Mouse (Mus musculus): ENCODE measurements around the gene Car4. TPM values are rescaled to one million over a fixed set of nuclear protein-coding genes. Genes with fewer than 3 reads are reported as not detected.

Gene Car4
- polyA plus RNA-seq, 1 experiment, result 2.4 TPM

DNA sequence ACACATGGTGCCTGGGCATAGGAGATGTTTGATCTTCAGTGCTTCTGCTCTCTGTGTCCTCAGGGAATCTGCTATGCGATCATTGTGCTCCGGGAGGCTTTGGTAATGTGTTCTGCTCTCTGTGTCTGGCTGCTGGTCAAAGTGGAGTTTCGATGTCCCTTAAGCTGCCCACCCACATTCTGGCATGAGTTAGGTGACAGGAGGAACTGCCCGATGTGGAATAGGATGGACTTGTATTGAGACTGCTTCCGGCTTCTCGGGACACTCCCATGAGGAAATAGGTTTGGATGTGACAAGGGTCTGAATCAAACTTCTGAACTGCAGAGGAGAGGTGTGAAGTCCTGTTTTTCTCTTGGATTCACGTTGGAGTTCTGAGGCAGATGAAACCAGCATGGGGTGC is 17.0 kb downstream of the Car4 start:
- TF ChIP-seq CTCF (IDR thresholded peaks at IDR 0.05; ENCODE audit: control insufficient read depth, insufficient read depth, insufficient replicate concordance, low read depth, low read length) (no peak), POLR2A (IDR thresholded peaks at IDR 0.05; ENCODE audit: control insufficient read depth, low read depth, low read length) (no peak)
- Histone ChIP-seq H3K27ac (ENCODE audit: control insufficient read depth, insufficient read depth, low read depth, low read length) (no peak overlapping the region), H3K36me3 (ENCODE audit: control insufficient read depth, insufficient read depth, low read length) (no peaks in the 10 kb centered on the region), H3K4me1 (ENCODE audit: control insufficient read depth, insufficient read depth, low read length) (peaks cover 2% of the 10 kb centered on the region; the same call in 1 of the 2 replicates), H3K4me3 (ENCODE audit: control insufficient read depth, low read depth, low read length) (no peak overlapping the region), H3K27me3 (ENCODE audit: control insufficient read depth, insufficient read depth, low read length) (no peaks in the 10 kb centered on the region)

DNA sequence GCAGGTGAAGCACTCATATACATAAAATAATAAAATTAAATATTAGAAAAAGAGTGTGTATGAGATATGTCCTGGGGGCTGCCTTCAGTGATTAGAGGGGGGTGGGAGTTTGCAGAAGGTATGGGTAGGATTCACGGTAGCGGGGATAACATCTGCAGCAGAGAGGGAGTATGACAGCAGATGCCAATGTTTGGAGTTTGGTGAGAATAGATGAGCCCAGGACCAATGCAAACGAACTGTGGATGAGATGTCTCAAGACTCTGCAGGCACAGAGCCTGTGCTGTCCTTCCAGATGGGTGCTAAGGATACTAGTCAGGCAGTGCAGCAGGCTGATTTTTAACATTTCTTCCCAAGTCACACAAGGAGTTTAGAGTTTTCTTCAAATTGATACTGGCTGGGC is 19.1 kb downstream of the Car4 start:
- Histone ChIP-seq H3K27me3 (ENCODE audit: control insufficient read depth, insufficient read depth, low read length) (no peaks in the 10 kb centered on the region), H3K27ac (ENCODE audit: control insufficient read depth, insufficient read depth, low read depth, low read length) (no peak overlapping the region), H3K4me3 (ENCODE audit: control insufficient read depth, low read depth, low read length) (no peak overlapping the region), H3K4me1 (ENCODE audit: control insufficient read depth, insufficient read depth, low read length) (peaks cover 2% of the 10 kb centered on the region; the same call in 1 of the 2 replicates), H3K36me3 (ENCODE audit: control insufficient read depth, insufficient read depth, low read length) (no peaks in the 10 kb centered on the region)
- no peak for TF ChIP-seq POLR2A (IDR thresholded peaks at IDR 0.05; ENCODE audit: control insufficient read depth, low read depth, low read length)
- TF ChIP-seq CTCF (IDR thresholded peaks at IDR 0.05; ENCODE audit: control insufficient read depth, insufficient read depth, insufficient replicate concordance, low read depth, low read length), result no peak

DNA sequence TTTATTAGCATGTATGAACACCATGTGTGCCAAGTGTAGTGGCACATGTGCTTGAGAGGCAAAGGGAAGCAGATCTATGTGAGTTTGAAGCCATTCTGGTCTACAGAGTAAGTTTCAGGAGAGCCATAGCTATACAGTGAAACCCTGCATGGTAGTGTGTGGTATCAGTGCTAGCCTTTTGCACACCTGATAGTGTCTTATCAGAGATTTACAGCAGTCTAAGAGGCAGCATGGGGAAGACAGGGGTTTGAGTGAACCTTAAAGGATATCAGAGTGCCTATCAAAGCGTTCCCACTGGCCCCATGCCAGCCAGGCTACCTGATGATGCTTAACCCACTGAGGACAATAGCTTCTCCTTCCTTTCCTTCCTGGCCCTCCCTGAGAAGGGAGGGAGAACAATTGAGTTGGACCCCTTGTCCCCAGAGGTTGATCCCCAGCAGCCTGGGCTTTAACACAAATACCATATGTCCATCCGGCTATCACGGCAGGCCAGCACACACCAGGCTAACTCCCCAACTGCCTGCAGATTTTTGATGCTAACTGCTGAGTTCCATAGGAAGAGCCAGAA is 19.9 kb downstream of the Car4 start:
- no peaks in the 10 kb centered on the region for H3K27me3 ChIP-seq (ENCODE audit: control insufficient read depth, insufficient read depth, low read length)
- no peak overlapping the region for H3K27ac ChIP-seq (ENCODE audit: control insufficient read depth, insufficient read depth, low read depth, low read length)
- H3K4me3 ChIP-seq (ENCODE audit: control insufficient read depth, low read depth, low read length), result no peak overlapping the region
- H3K36me3 ChIP-seq (ENCODE audit: control insufficient read depth, insufficient read depth, low read length), result no peaks in the 10 kb centered on the region
- no peak for TF ChIP-seq POLR2A (IDR thresholded peaks at IDR 0.05; ENCODE audit: control insufficient read depth, low read depth, low read length)
- TF ChIP-seq CTCF (IDR thresholded peaks at IDR 0.05; ENCODE audit: control insufficient read depth, insufficient read depth, insufficient replicate concordance, low read depth, low read length), result no peak
- no peaks in the 10 kb centered on the region for H3K4me1 ChIP-seq (ENCODE audit: control insufficient read depth, insufficient read depth, low read length)

DNA sequence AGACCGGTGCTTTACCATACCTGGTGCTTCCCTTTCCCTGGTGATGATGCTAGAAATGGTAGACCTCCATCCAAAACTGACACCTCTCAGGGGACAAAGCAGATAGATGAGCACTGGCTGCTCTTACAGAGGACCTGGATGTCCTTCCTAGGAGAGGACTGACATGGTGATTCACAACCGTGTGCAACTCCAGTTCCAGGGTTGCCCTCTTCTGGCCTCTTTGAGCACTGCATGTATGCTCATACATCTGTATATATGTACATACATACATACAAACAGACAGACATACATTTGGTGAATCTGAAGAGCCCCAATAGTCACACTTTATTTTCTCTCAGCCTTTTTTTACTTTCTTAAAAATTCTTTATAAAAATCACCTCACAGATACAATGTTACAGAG is 20.5 kb downstream of the Car4 start:
- no peaks in the 10 kb centered on the region for H3K27me3 ChIP-seq (ENCODE audit: control insufficient read depth, insufficient read depth, low read length)
- H3K4me1 ChIP-seq (ENCODE audit: control insufficient read depth, insufficient read depth, low read length), result no peaks in the 10 kb centered on the region
- no peak overlapping the region for H3K4me3 ChIP-seq (ENCODE audit: control insufficient read depth, low read depth, low read length)
- H3K36me3 ChIP-seq (ENCODE audit: control insufficient read depth, insufficient read depth, low read length), result no peaks in the 10 kb centered on the region
- H3K27ac ChIP-seq (ENCODE audit: control insufficient read depth, insufficient read depth, low read depth, low read length), result no peak overlapping the region
- TF ChIP-seq POLR2A (IDR thresholded peaks at IDR 0.05; ENCODE audit: control insufficient read depth, low read depth, low read length), result no peak
- TF ChIP-seq CTCF (IDR thresholded peaks at IDR 0.05; ENCODE audit: control insufficient read depth, insufficient read depth, insufficient replicate concordance, low read depth, low read length), result no peak

DNA sequence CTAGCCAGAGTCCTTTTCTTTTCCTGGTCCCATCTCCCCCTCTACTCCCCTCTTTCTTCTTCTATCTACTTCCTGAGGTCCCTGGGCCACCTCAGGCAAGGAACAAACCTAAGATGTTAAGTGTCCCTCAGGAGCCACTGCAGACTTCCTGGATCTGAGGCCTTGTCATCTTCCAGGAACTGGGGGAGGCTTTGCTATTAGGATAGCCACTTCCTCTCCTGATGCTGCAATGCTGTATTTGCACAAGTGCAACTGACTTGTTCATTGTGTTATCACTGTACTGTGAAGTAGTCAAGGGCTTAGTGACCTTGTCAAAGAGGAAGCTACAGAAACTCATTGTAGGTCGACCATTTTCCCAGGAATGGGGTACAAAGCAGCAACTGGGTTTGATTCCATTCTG is 21.8 kb downstream of the Car4 start:
- Histone ChIP-seq H3K4me3 (ENCODE audit: control insufficient read depth, low read depth, low read length) (no peak overlapping the region), H3K36me3 (ENCODE audit: control insufficient read depth, insufficient read depth, low read length) (no peaks in the 10 kb centered on the region), H3K27ac (ENCODE audit: control insufficient read depth, insufficient read depth, low read depth, low read length) (no peak overlapping the region), H3K27me3 (ENCODE audit: control insufficient read depth, insufficient read depth, low read length) (no peaks in the 10 kb centered on the region), H3K4me1 (ENCODE audit: control insufficient read depth, insufficient read depth, low read length) (no peaks in the 10 kb centered on the region)
- no peak for TF ChIP-seq CTCF (IDR thresholded peaks at IDR 0.05; ENCODE audit: control insufficient read depth, insufficient read depth, insufficient replicate concordance, low read depth, low read length)
- TF ChIP-seq POLR2A (IDR thresholded peaks at IDR 0.05; ENCODE audit: control insufficient read depth, low read depth, low read length), result no peak

DNA sequence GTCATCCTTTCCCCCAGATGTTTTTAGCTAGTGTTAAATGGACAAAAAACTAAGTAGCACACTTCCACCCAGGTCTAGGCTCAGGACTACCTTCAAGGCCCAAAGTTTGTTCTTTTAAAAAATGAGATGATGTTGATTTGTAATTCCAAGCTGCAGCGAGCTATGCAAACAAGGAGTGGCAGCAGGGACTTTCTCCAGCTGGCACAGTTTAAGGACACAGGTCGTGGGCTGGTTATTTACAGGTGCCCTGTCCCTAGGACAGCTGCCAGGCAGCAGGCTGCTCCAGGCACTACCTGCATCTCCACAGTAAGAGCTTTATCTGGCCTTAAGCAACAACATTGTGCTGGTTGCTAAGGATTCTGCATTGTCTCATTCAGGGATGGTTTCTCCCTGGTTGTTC is 23.1 kb downstream of the Car4 start:
- Histone ChIP-seq H3K27me3 (ENCODE audit: control insufficient read depth, insufficient read depth, low read length) (no peaks in the 10 kb centered on the region), H3K27ac (ENCODE audit: control insufficient read depth, insufficient read depth, low read depth, low read length) (no peak overlapping the region)
- no peak for TF ChIP-seq CTCF (IDR thresholded peaks at IDR 0.05; ENCODE audit: control insufficient read depth, insufficient read depth, insufficient replicate concordance, low read depth, low read length)
- no peak for TF ChIP-seq POLR2A (IDR thresholded peaks at IDR 0.05; ENCODE audit: control insufficient read depth, low read depth, low read length)

DNA sequence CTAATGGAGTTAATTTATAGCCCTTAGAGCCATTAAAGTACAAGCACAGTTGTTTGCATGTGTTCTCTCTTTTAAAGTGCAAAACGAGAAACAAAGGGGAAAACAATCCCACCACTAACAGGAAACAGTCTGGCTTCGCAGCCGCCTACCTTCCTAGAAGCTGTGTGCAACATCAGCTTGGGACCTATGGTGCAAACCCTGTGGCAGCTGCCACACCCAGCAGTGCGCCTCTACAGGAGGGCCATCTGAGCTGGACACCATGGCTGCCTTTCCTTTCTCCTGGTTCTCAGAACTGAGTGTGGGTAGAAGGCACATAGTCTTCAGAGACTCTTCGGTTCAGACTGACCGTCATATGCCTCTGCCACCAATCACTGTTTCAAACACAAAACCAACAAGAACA is 27.8 kb downstream of the Car4 start:
- Histone ChIP-seq H3K4me1 (ENCODE audit: control insufficient read depth, insufficient read depth, low read length) (no peaks in the 10 kb centered on the region), H3K36me3 (ENCODE audit: control insufficient read depth, insufficient read depth, low read length) (peaks cover 2% of the 10 kb centered on the region; the same call in 1 of the 2 replicates), H3K4me3 (ENCODE audit: control insufficient read depth, low read depth, low read length) (no peak overlapping the region), H3K27ac (ENCODE audit: control insufficient read depth, insufficient read depth, low read depth, low read length) (no peak overlapping the region), H3K27me3 (ENCODE audit: control insufficient read depth, insufficient read depth, low read length) (no peaks in the 10 kb centered on the region)
- no peak for TF ChIP-seq CTCF (IDR thresholded peaks at IDR 0.05; ENCODE audit: control insufficient read depth, insufficient read depth, insufficient replicate concordance, low read depth, low read length)
- TF ChIP-seq POLR2A (IDR thresholded peaks at IDR 0.05; ENCODE audit: control insufficient read depth, low read depth, low read length), result no peak

More for the DNA sequence above, 23.1 kb downstream of the Car4 start:
- Histone ChIP-seq H3K36me3 (ENCODE audit: control insufficient read depth, insufficient read depth, low read length) (no peaks in the 10 kb centered on the region), H3K4me1 (ENCODE audit: control insufficient read depth, insufficient read depth, low read length) (no peaks in the 10 kb centered on the region), H3K4me3 (ENCODE audit: control insufficient read depth, low read depth, low read length) (no peak overlapping the region)

Measured in testis, adult 2 months (tissue).